In genomic region chr3:97509134-97509661, GRCm38 (mm10) we compare ENCODE assay signal across 4 mouse cellular contexts.
DNase-seq lines count a peak whose midpoint lies in the region; TF ChIP-seq lines count a peak whose summit lies in the region.
"Not testable (repeated sequence)": the region's sequence is repeated elsewhere in the genome, so short reads cannot be mapped to it uniquely, and the experiment has no call there.

No protein-coding gene starts in this region.

- TF ChIP-seq POLR2A in cortical plate, adult 2 months (IDR thresholded peaks at IDR 0.05; ENCODE audit: extremely low read depth, insufficient read depth, low read length) = not testable (repeated sequence)

- not testable (repeated sequence) for H3K4me3 ChIP-seq in cortical plate, adult 2 months (ENCODE audit: insufficient read depth, low read length); limb, embryonic 10.5 days

- H3K36me3 ChIP-seq in limb, embryonic 10.5 days = not testable (repeated sequence)

- not testable (repeated sequence) for H3K27me3 ChIP-seq in limb, embryonic 10.5 days (ENCODE audit: low read depth, poor library complexity, severe bottlenecking)

- H3K9me3 ChIP-seq in limb, embryonic 10.5 days (replicated peaks) = not testable (repeated sequence)

- H3K27ac ChIP-seq in cortical plate, adult 2 months (ENCODE audit: insufficient read depth, low read length) = peak overlapping the region; percentile 53
- H3K27ac ChIP-seq in limb, embryonic 10.5 days = not testable (repeated sequence)

- 93% methylated on average over 11 of the region's 11 CpGs for WGBS in limb, embryonic 10.5 days

- peak; percentile 28 for DNase-seq in MEL-GATA-1-ER (ENCODE audit: extremely low read depth, low read depth)
- DNase-seq in heart, adult 11 months = peak; percentile 76
- DNase-seq in limb, embryonic 10.5 days (ENCODE audit: low spot score) = peak; percentile 18

- not testable (repeated sequence) for TF ChIP-seq CTCF in cortical plate, adult 2 months (IDR thresholded peaks at IDR 0.05; ENCODE audit: extremely low read depth, insufficient read depth, low read length)

- not testable (repeated sequence) for H3K4me1 ChIP-seq in cortical plate, adult 2 months (ENCODE audit: control insufficient read depth, insufficient read depth, low read length); limb, embryonic 10.5 days

Comparison
In these comparisons a context has a peak if more than half of its experiments do, and no peak if none do; other contexts are left out.
1. DNase-seq: peak in every context shown above with its lines; median percentile 76 in heart, adult 11 months; 28 in MEL-GATA-1-ER; 18 in limb, embryonic 10.5 days.